Mouse (Mus musculus) testis, adult 2 months (tissue): ENCODE measurements around the gene Maml1.

Source experiments
- CTCF ChIP-seq: fragments of 200-500 bp; IDR thresholded peaks from 2 replicates; pipeline ENCODE4 v1.5.1; 2012; ENCODE audit warnings: low read depth, mild to moderate bottlenecking, inconsistent platforms, low read length, moderate library complexity; ENCODE audit not compliant: control insufficient read depth, insufficient read depth, insufficient replicate concordance
- POLR2A ChIP-seq: fragments of 200-500 bp; IDR thresholded peaks from 2 replicates; pipeline ENCODE4 v1.6.1; 2012; ENCODE audit warnings: low read depth, mild to moderate bottlenecking, inconsistent platforms, low read length, moderate library complexity; ENCODE audit not compliant: control insufficient read depth

DNA sequence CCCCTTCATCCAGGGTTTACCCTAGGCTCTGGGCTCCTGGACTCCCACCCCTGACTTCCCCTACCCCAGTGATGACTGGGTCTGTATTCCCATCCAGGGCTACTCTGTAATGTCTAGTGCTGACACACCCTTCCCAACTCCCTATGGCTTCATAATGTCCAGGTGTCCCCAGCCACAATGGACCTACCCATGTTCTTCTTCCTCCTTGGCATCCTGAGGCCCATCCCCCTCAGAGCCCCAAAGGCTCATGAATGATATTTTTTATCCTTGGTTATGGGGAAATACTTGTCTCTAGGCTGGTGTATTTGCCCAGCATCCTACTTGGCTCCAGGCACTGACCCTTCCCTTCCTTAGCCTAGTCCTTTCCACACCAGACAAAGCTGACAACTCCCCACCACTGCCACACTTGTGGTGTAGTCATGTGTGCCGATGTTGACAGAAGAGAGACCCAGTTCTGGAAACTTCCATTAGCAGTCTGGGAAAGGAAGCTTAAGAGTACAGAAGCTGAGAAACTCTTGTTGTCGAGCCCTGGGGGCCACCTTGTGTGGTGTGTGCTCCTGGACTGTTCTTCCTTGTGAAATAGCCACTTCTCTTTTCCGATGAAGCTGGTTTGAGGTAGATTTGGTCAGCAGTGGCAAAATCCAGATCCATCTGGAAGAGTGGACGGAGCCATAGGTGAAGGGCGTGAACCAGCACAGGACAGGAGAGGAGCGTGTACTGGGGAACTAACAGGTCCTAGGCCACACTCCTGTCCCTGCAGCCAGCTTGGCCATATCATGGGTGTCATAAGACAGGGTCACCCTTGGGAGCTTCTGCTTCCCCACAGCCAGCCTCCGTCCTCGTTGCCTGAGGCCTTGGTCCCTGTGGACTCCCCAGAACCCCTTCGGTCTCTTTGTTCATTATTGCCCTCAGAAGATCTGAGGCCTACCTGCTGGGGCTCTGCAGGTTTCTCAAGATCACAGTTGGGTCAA lies 53.0 kb downstream of the Maml1 start:
- TF ChIP-seq CTCF (no peak), POLR2A (no peak)
